Mouse (Mus musculus): Measurements from ENCODE around the gene Glod4. TPM values are rescaled to one million over a fixed set of nuclear protein-coding genes. Genes with fewer than 3 reads are reported as not detected.
A peak's percentile ranks its signal among the peaks of the same experiment; 100 is the strongest.

Gene Glod4
- polyA plus RNA-seq, 1 experiment from 2014 or later = 126 TPM

GRCm38 (mm10) chr11:76262611-76263351 is 19.3 kb upstream of the Glod4 start:
- Histone ChIP-seq H3K36me3 (ENCODE audit: control insufficient read depth, insufficient read depth, low read length) (no peaks in the 10 kb centered on the region), H3K27me3 (ENCODE audit: control insufficient read depth, insufficient read depth, low read depth, low read length) (no peaks in the 10 kb centered on the region), H3K9me3 (ENCODE audit: control insufficient read depth, low read length) (no peaks in the 10 kb centered on the region), H3K4me3 (ENCODE audit: low read length) (no peak overlapping the region), H3K9ac (ENCODE audit: low read length) (no peak overlapping the region), H3K27ac (ENCODE audit: low read length) (no peak overlapping the region), H3K4me1 (replicated peaks; ENCODE audit: control insufficient read depth, insufficient read depth, low read length) (no peaks in the 10 kb centered on the region), H3K4me2 (ENCODE audit: low read depth, low read length) (no peak overlapping the region)
- 24% methylated on average over 19 of the region's 19 CpGs for whole genome bisulfite sequencing
- no peak for ATAC-seq (ENCODE audit: low read depth)

GRCm38 (mm10) chr11:76261224-76261623 is 17.7 kb upstream of the Glod4 start:
- ATAC-seq (ENCODE audit: low read depth) = no peak
- WGBS = 63% methylated on average over 12 of the region's 12 CpGs
- H3K4me2 ChIP-seq (ENCODE audit: low read depth, low read length) = no peak overlapping the region
- H3K9me3 ChIP-seq (ENCODE audit: control insufficient read depth, low read length) = no peaks in the 10 kb centered on the region
- H3K4me1 ChIP-seq (replicated peaks; ENCODE audit: control insufficient read depth, insufficient read depth, low read length) = no peaks in the 10 kb centered on the region
- H3K9ac ChIP-seq (ENCODE audit: low read length) = no peak overlapping the region
- H3K4me3 ChIP-seq (ENCODE audit: low read length) = no peak overlapping the region
- H3K27ac ChIP-seq (ENCODE audit: low read length) = no peak overlapping the region
- H3K36me3 ChIP-seq (ENCODE audit: control insufficient read depth, insufficient read depth, low read length) = no peaks in the 10 kb centered on the region
- no peaks in the 10 kb centered on the region for H3K27me3 ChIP-seq (ENCODE audit: control insufficient read depth, insufficient read depth, low read depth, low read length)

- Histone ChIP-seq H3K4me3 (ENCODE audit: low read length) (no peak overlapping the region), H3K4me1 (replicated peaks; ENCODE audit: control insufficient read depth, insufficient read depth, low read length) (no peaks in the 10 kb centered on the region), H3K27me3 (ENCODE audit: control insufficient read depth, insufficient read depth, low read depth, low read length) (no peaks in the 10 kb centered on the region), H3K9me3 (ENCODE audit: control insufficient read depth, low read length) (no peaks in the 10 kb centered on the region), H3K27ac (ENCODE audit: low read length) (no peak overlapping the region), H3K9ac (ENCODE audit: low read length) (no peak overlapping the region), H3K36me3 (ENCODE audit: control insufficient read depth, insufficient read depth, low read length) (no peaks in the 10 kb centered on the region), H3K4me2 (ENCODE audit: low read depth, low read length) (no peak overlapping the region)
- WGBS = 75% methylated on average over 10 of the region's 10 CpGs
- no peak for ATAC-seq (ENCODE audit: low read depth)
Measured at GRCm38 (mm10) chr11:76260208-76261050, 16.9 kb upstream of the Glod4 start.

GRCm38 (mm10) chr11:76258511-76258910 is 15.0 kb upstream of the Glod4 start:
- WGBS = 77% methylated on average over 6 of the region's 6 CpGs
- no peaks in the 10 kb centered on the region for H3K4me1 ChIP-seq (replicated peaks; ENCODE audit: control insufficient read depth, insufficient read depth, low read length)
- H3K9me3 ChIP-seq (ENCODE audit: control insufficient read depth, low read length) = no peaks in the 10 kb centered on the region
- no peak for ATAC-seq (ENCODE audit: low read depth)
- no peak overlapping the region for H3K4me2 ChIP-seq (ENCODE audit: low read depth, low read length)
- no peak overlapping the region for H3K9ac ChIP-seq (ENCODE audit: low read length)
- no peak overlapping the region for H3K4me3 ChIP-seq (ENCODE audit: low read length)
- H3K27ac ChIP-seq (ENCODE audit: low read length) = no peak overlapping the region
- no peaks in the 10 kb centered on the region for H3K27me3 ChIP-seq (ENCODE audit: control insufficient read depth, insufficient read depth, low read depth, low read length)
- H3K36me3 ChIP-seq (ENCODE audit: control insufficient read depth, insufficient read depth, low read length) = no peaks in the 10 kb centered on the region

- no peaks in the 10 kb centered on the region for H3K9me3 ChIP-seq (ENCODE audit: control insufficient read depth, low read length)
- H3K4me1 ChIP-seq (replicated peaks; ENCODE audit: control insufficient read depth, insufficient read depth, low read length) = no peaks in the 10 kb centered on the region
- ATAC-seq (ENCODE audit: low read depth) = no peak
- no peak overlapping the region for H3K4me3 ChIP-seq (ENCODE audit: low read length)
- H3K27ac ChIP-seq (ENCODE audit: low read length) = no peak overlapping the region
- H3K27me3 ChIP-seq (ENCODE audit: control insufficient read depth, insufficient read depth, low read depth, low read length) = no peaks in the 10 kb centered on the region
- no peaks in the 10 kb centered on the region for H3K36me3 ChIP-seq (ENCODE audit: control insufficient read depth, insufficient read depth, low read length)
- H3K4me2 ChIP-seq (ENCODE audit: low read depth, low read length) = no peak overlapping the region
- 72% methylated on average over 4 of the region's 4 CpGs for WGBS
- no peak overlapping the region for H3K9ac ChIP-seq (ENCODE audit: low read length)
Measured at GRCm38 (mm10) chr11:76257386-76257785, 13.9 kb upstream of the Glod4 start.

GRCm38 (mm10) chr11:76256129-76256528 is 12.6 kb upstream of the Glod4 start:
- no peak overlapping the region for H3K4me2 ChIP-seq (ENCODE audit: low read depth, low read length)
- no peak overlapping the region for H3K4me3 ChIP-seq (ENCODE audit: low read length)
- H3K9ac ChIP-seq (ENCODE audit: low read length) = no peak overlapping the region
- no peak for ATAC-seq (ENCODE audit: low read depth)
- H3K27ac ChIP-seq (ENCODE audit: low read length) = no peak overlapping the region
- WGBS = 48% methylated on average over 5 of the region's 5 CpGs
- H3K27me3 ChIP-seq (ENCODE audit: control insufficient read depth, insufficient read depth, low read depth, low read length) = no peaks in the 10 kb centered on the region
- H3K4me1 ChIP-seq (replicated peaks; ENCODE audit: control insufficient read depth, insufficient read depth, low read length) = no peaks in the 10 kb centered on the region
- no peaks in the 10 kb centered on the region for H3K9me3 ChIP-seq (ENCODE audit: control insufficient read depth, low read length)
- no peaks in the 10 kb centered on the region for H3K36me3 ChIP-seq (ENCODE audit: control insufficient read depth, insufficient read depth, low read length)

GRCm38 (mm10) chr11:76255431-76256001 is 12.0 kb upstream of the Glod4 start:
- no peak overlapping the region for H3K4me2 ChIP-seq (ENCODE audit: low read depth, low read length)
- no peak for ATAC-seq (ENCODE audit: low read depth)
- H3K9ac ChIP-seq (ENCODE audit: low read length) = no peak overlapping the region
- peaks cover under 1% of the 10 kb centered on the region; the same call in 1 of the 2 replicates for H3K36me3 ChIP-seq (ENCODE audit: control insufficient read depth, insufficient read depth, low read length)
- no peak overlapping the region for H3K27ac ChIP-seq (ENCODE audit: low read length)
- H3K4me3 ChIP-seq (ENCODE audit: low read length) = no peak overlapping the region
- H3K4me1 ChIP-seq (replicated peaks; ENCODE audit: control insufficient read depth, insufficient read depth, low read length) = no peaks in the 10 kb centered on the region
- H3K27me3 ChIP-seq (ENCODE audit: control insufficient read depth, insufficient read depth, low read depth, low read length) = no peaks in the 10 kb centered on the region
- WGBS = 67% methylated on average over 4 of the region's 4 CpGs
- H3K9me3 ChIP-seq (ENCODE audit: control insufficient read depth, low read length) = no peaks in the 10 kb centered on the region

GRCm38 (mm10) chr11:76253918-76254264 is 10.4 kb upstream of the Glod4 start:
- Histone ChIP-seq H3K4me2 (ENCODE audit: low read depth, low read length) (no peak overlapping the region), H3K4me3 (ENCODE audit: low read length) (no peak overlapping the region), H3K36me3 (ENCODE audit: control insufficient read depth, insufficient read depth, low read length) (peaks cover 7% of the 10 kb centered on the region), H3K9me3 (ENCODE audit: control insufficient read depth, low read length) (no peaks in the 10 kb centered on the region), H3K27ac (ENCODE audit: low read length) (0 out of 2 replicates have a peak overlapping the region, but pooled peaks have one; percentile 3), H3K27me3 (ENCODE audit: control insufficient read depth, insufficient read depth, low read depth, low read length) (no peaks in the 10 kb centered on the region), H3K9ac (ENCODE audit: low read length) (no peak overlapping the region), H3K4me1 (replicated peaks; ENCODE audit: control insufficient read depth, insufficient read depth, low read length) (no peaks in the 10 kb centered on the region)
- ATAC-seq (ENCODE audit: low read depth) = peak; percentile 39; the same call in 1 of the 2 replicates
- WGBS = 65% methylated on average over 4 of the region's 4 CpGs

Data from lung, embryonic 16.5 days (tissue).